Mouse (Mus musculus) gastrocnemius, postnatal 10 days (tissue): Measurements from ENCODE around the gene Gm20696. TPM values are rescaled to one million over a fixed set of nuclear protein-coding genes. Genes with fewer than 3 reads are reported as not detected.

Source experiments
- DNase-seq: peaks from one replicate; pipeline ENCODE4 v3.0.0; 2021; ENCODE audit warnings: mixed read lengths
- total RNA-seq, 2 experiments: library from RNA; stranded (reverse); gene quantifications; 2 replicates each; pipeline ENCODE4 v1.2.3; 2021

The Gm20696 gene
- total RNA-seq, 2 experiments from 2014 or later = 2.0 to 3.9 TPM

GRCm38 (mm10) chr6:99665457-99666317, 910 bp downstream of the Gm20696 start:
- no peak for DNase-seq

DNA sequence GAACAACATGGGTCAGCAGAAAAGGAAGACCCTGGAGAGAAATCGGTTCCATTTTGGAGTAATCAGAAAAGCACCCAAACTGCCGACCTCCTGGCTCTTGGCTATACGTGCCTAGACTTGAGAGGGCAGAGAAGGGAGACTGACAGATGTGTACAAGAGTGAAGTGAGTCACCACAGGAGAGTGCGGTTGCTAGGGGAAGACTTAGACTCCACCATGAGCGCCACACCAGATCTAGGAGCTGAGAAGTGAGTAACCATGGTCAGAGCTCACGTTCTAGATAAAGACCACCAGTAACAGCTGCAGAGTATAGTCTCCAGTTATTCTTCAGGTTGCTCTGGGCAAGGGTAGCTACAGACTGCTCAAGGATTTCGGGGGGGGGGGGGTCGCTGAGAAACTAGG, 3.4 kb downstream of the Gm20696 start:
- no peak for DNase-seq

DNA sequence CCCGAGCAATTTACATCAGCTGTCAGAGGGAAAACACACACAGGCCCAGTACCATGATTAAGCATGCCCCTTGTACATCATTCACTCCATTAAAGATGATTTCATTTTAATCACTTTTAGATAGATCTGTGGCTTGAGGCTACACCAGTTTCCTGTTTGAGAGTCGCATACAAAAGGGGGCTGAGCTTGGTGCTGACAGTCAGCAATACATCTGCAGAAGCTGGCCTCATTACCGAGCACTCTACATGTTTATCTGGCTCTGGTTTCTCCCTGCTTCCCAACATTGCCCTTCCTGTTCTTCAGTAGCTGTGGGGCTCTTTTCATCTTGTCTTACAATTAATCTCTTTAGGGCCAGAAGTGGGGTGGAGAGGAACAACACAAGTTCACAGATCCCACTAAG, 6.2 kb downstream of the Gm20696 start:
- DNase-seq = no peak

DNA sequence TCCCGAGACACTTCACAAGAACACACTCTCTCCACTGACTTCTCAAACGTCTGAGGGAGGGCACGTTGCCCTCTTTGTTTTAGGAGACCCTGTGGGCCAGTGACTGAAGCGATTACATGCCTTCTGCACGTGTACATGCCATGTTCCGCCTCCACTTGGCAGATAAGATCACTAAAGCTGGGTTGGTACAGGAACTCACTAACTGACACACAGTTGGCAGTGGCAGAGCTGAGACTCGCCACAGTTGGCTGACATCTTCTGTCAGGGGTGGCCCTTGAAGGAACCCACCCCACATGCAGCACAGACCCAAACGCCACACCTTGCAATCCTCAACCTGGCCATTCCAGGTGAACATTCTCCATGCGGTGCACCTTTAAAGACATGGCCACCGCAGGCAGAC, 8.0 kb downstream of the Gm20696 start:
- no peak for DNase-seq

DNA sequence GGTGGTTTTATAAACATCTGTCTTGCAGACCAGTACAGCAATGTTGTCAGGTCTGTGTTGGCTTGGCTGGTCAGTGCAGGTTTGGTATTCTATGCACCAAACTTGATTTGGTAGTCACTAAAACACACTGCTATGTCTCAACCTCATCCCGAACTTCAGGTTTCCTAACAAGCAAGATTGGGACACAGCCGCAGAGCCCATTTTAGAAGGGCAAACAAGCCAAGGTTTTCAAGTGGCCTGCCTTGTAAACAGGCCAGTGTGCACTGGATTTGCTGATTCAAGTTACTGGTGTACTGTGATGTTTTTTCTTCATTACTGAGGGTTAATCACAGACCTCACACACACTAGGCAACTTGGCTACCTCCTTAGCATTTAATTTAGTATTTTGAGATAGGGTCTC, 10.5 kb downstream of the Gm20696 start:
- no peak for DNase-seq

DNA sequence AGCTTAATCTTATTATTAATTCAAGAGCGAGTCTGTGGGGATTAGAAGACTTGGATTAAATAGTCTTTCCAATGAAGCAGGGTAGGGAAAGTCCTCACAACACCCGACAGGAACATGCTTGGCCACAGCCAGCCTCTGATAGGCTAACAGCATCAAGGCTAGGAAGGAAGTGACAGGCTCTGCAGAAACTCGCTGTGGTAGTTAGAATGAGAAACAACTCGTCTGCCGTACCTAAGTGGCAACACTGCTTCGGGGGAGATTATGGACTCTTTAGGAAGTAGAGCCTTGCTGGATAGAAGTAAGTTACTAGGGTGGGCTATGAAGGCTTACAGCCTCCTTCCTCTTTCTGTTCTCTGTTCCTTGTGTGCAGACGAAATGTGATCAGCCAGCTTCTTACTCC, 11.1 kb downstream of the Gm20696 start:
- no peak for DNase-seq

DNA sequence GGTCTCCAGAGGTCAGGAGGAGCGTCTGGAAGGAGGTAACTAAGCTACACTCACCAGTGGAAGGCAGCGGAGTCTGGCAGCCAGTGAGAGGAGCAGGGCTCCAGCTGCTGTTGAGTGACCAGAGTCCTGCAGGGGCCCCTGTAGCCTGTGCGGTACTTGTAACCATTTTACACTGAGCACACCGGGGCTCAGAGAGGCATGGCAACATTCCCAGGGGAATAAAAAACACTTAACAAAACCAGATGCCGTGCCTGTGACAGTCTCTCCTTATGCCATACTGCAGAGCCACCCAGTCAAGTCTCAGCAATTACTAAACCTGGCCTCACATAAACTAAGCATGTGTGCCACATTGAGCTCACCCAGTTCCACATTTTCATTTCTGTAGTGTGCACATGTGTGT, 12.3 kb downstream of the Gm20696 start:
- DNase-seq = no peak

GRCm38 (mm10) chr6:99652341-99652740, 14.3 kb downstream of the Gm20696 start:
- no peak for DNase-seq

GRCm38 (mm10) chr6:99649307-99649706, 17.3 kb downstream of the Gm20696 start:
- DNase-seq = no peak

- DNase-seq = no peak
Measured at GRCm38 (mm10) chr6:99646344-99646743, 20.3 kb downstream of the Gm20696 start.

DNA sequence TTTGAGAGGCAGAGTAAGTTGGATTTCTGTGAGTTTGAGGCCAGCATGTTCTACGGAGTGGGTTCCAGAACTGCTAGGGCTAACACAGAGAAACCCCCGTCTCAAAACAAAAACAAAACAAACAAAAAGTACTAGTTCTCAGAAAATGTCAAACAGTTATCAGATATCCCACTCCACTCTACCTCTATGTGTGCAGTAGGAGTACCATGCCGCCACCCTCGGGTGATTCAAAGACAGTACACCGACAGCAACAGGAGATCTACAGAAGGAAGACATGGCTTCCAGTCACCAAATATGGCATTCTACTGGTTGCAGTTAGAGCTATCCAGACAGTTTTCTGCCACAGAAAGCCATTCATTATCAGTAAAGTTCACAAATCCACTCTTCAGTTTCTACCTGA, 21.7 kb downstream of the Gm20696 start:
- no peak for DNase-seq

GRCm38 (mm10) chr6:99644386-99644785, 22.2 kb downstream of the Gm20696 start:
- DNase-seq = no peak

GRCm38 (mm10) chr6:99643439-99644199, 23.0 kb downstream of the Gm20696 start:
- peak; percentile 53 for DNase-seq

DNA sequence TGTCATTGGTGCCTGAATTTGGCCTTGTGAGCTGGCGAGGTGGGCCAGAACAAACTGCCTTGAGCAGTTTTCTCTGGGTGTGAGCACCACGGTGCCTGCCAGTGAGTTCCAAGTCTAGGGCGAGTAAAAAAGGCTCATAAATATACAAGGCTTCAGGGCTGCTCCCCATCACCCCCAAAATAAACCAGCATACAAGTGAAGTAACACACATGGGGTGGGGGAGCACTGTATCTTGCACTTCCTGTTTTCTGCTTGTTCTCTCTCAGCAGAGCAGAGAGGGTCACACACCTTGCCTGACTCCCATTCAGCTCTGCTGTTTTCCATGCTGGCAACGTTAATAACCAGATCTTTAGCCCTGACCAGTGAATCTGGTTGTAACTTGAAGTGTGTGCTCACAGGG, 29.1 kb downstream of the Gm20696 start:
- no peak for DNase-seq

GRCm38 (mm10) chr6:99636801-99637200, 29.8 kb downstream of the Gm20696 start:
- no peak for DNase-seq

- DNase-seq = no peak
Measured at GRCm38 (mm10) chr6:99636121-99636520, 30.5 kb downstream of the Gm20696 start.

- DNase-seq = no peak
Measured at GRCm38 (mm10) chr6:99632121-99632980, 34.2 kb downstream of the Gm20696 start.

- no peak for DNase-seq
Measured at GRCm38 (mm10) chr6:99631637-99632036, 35.0 kb downstream of the Gm20696 start.

- DNase-seq = no peak
Measured at GRCm38 (mm10) chr6:99629726-99630458, 36.7 kb downstream of the Gm20696 start.

- no peak for DNase-seq
Measured at GRCm38 (mm10) chr6:99626347-99626746, 40.2 kb downstream of the Gm20696 start.

DNA sequence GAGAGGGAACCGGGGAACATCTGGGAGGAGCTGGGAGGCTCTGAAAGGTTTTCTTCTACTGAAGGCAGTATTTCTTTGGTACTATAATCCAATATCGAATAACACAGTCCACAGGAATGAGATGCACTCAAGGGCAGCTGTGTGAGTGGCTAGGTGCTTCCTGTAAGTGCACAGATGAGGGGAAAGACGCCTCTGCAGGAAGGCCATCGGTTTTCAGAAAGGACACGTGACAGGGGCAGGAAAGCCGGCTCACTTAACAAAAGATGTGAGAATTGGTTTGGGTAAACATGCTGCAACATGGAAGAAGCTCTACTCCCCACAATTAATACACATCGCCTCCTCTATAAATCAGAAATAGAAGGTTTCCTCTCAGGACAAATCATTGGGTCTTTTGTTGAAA, 40.8 kb downstream of the Gm20696 start:
- no peak for DNase-seq

DNA sequence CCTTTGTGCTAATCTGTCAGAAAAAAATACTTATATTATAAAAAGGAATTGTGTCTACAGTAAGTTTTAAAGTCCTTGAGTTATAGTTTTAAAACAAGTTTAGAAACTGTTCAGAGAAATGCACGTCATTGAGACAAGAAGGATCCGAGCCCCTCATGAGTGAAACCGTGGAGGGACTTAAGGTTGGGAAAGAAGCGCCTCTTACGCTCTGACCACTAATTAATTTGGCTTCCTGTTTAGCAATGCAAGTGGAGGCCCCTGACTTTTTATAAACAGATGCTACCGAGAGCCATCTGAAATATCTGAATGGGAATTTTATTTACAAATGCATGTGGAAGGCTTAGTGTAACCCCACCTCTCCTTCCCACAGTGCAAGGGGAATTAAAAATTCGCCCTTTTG, 41.3 kb downstream of the Gm20696 start:
- DNase-seq = no peak
